Mouse (Mus musculus): ENCODE measurements around the gene Gm3317. TPM values are rescaled to one million over a fixed set of nuclear protein-coding genes. Genes with fewer than 3 reads are reported as not detected.
"Not testable (repeated sequence)": the region's sequence is repeated elsewhere in the genome, so short reads cannot be mapped to it uniquely, and the experiment has no call there.

Gene Gm3317
- polyA plus RNA-seq (2021), result not detected

DNA sequence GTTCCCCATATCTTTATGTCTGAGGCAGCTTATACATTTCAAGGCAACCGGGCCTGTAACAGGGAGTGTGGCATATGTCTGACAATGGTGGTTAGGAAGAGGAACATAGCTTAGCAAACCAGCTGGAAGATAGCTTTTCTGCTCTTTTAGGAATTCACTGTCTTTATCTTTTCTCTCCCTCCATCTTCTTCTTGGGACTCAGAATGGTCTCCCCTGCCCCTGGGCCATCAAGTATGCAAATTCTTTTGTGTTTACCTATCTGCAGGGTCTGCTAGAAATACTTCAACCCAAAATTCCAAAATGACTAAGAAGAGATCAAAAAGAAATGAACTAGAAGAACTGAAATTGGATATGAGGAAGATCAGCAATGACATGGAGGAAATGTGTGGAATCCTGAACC, at the start of gene Gm3317:
TSS of gene Gm3317 (plus strand) at position 301 of the 400 bp plus-strand sequence.
- DNase-seq (ENCODE audit: low read depth, low spot score); ATAC-seq; POLR2A ChIA-PET; H3K27me3 ChIP-seq; in situ Hi-C loops (cut with MboI; ENCODE audit: low pct_unique_long_range_greater_than_20kb); CTCF ChIA-PET: not testable (repeated sequence)

DNA sequence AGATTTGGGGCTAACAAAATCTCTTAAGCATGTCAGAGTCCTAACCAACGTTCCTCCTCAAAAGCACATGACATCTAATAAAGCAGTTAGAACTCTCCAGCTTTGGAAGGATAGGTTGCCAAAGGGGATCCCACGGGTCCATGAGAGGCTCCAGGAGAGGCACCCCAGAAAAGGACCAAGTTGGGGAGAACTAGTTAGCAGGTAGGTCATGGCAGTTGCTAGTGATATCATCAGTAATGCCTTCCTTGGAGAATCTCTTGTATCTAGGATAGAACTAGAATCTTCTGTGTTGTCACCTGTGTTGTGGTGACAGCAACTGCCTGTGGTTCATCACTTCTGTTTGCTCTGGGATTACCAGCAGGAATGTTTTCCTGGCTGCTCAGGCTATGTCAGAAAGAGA, 33.1 kb upstream of the Gm3317 start, which contains the start of gene Gm8279:
TSS of gene Gm8279 (plus strand) at position 301 of the 400 bp plus-strand sequence.
- DNase-seq (ENCODE audit: low read depth, low spot score); ATAC-seq; in situ Hi-C loops (cut with MboI; ENCODE audit: low pct_unique_long_range_greater_than_20kb); CTCF ChIA-PET; H3K27me3 ChIP-seq; POLR2A ChIA-PET: not testable (repeated sequence)

DNA sequence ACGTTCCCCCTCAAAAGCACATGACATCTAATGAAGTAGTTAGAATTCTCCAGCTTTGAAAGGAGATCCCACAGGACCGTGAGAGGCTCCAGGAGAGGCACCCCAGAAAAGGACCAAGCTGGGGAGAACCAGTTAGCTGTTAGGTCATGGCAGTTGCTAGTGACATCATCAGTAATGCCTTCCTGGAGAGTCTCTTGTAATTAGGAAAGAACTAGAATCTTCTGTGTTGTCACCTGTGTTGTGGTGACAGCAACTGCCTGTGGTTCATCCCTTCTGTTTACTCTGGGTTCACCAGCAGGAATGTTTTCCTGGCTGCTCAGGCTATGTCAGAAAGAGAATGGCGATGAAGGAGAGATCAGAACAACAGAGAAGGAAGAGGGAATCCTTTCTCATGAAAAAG, 21.2 kb downstream of the Gm3317 start, which contains the start of gene Gm8271:
TSS of gene Gm8271 (plus strand) at position 301 of the 400 bp plus-strand sequence.
- ATAC-seq; POLR2A ChIA-PET; CTCF ChIA-PET; in situ Hi-C loops (cut with MboI; ENCODE audit: low pct_unique_long_range_greater_than_20kb); H3K27me3 ChIP-seq; DNase-seq (ENCODE audit: low read depth, low spot score): not testable (repeated sequence)

Other genes with a start within 250 kb of the Gm3317 start
- not detected for gene Gm8297, start 180.6 kb upstream of the Gm3317 start, polyA plus RNA-seq (2021)
- not detected for gene Gm3298, start 148.6 kb upstream of the Gm3317 start, polyA plus RNA-seq (2021)
- not detected for gene 4930555G01Rik, start 113.9 kb upstream of the Gm3317 start, polyA plus RNA-seq (2021)
- not detected for gene Gm8281, start 93.5 kb upstream of the Gm3317 start, polyA plus RNA-seq (2021)
- not detected for gene Gm8279, start 33.0 kb upstream of the Gm3317 start, polyA plus RNA-seq (2021)
- not detected for gene Gm8271, start 21.3 kb downstream of the Gm3317 start, polyA plus RNA-seq (2021)
- gene Gm3526, start 96.0 kb downstream of the Gm3317 start, polyA plus RNA-seq (2021), result not detected
- not detected for gene Gm3542, start 170.4 kb downstream of the Gm3317 start, polyA plus RNA-seq (2021)
- not detected for gene Gm3500, start 224.5 kb downstream of the Gm3317 start, polyA plus RNA-seq (2021)

Data from Patski (cell line).